Comparison of ENCODE assay signal across 8 mouse cellular contexts in the genomic region with DNA sequence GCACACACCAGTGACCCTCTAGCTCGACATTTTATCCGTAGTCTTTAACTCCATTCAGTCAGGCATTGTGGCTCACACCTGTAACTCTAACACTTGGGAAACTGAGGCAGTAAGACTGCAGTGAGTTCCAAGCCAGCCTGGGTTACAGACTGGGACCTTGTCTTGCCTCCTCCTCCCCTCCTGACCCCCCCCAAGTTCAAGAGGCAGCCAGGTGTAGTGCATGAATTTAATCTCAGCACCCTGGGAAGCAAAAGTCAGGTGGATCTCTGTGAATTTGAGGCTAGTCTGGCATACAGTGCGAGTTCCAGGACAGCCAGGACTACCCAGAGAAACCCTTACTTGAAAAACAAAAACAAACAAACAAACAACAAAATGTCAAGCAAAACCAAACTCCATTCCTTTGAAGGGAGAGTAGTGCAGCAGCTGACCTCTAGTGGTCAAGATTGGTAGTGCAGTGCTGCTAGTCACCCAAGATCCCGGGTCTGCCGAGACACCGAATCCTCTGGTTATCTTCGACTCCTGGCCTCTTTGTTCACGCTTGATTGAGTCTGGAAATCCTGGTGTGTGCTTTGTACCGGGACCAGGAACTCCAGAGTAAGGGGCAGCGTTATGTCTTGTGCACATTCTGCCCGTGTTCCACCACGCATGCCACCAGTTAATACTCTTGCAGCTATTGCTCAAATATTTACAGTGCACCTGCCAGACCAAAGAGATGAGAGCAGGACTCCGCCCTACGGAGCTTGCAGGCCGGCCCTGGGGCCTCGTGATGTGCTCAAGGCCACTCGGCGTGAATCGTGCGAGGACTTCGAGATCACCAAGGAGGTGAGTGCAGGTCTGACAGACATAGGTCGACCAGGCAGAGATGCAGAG. TPM values are rescaled to one million over a fixed set of nuclear protein-coding genes. Genes with fewer than 3 reads are reported as not detected.
DNase-seq lines count a peak whose midpoint lies in the region; ATAC-seq and TF ChIP-seq lines count a peak whose summit lies in the region.

No protein-coding gene starts in this region.

- H3K9ac ChIP-seq in liver, adult 2 months (ENCODE audit: low read depth, low read length): no peak overlapping the region

- H3K79me2 ChIP-seq in liver, adult 2 months (ENCODE audit: control insufficient read depth, insufficient read depth, low read length): no peaks in the 10 kb centered on the region

- peak; percentile 51; the same call in 1 of the 2 replicates for ATAC-seq in monocyte, adult 5-6 weeks (replicated peaks; ENCODE audit: insufficient number of reproducible peaks, low FRiP score, low TSS enrichment, poor library complexity, severe bottlenecking)

- H3K36me3 ChIP-seq in kidney, adult 2 months (ENCODE audit: control insufficient read depth, insufficient read depth, low read length): no peaks in the 10 kb centered on the region
- H3K36me3 ChIP-seq in liver, adult 2 months (ENCODE audit: control insufficient read depth, insufficient read depth, low read length): no peaks in the 10 kb centered on the region

- no peak overlapping the region for H3K4me3 ChIP-seq in kidney, adult 2 months (ENCODE audit: insufficient read depth, low read depth, low read length)
- H3K4me3 ChIP-seq in liver, adult 2 months (ENCODE audit: insufficient read depth, low read depth, low read length): no peak overlapping the region

- peak; percentile 84 for TF ChIP-seq CTCF in kidney, adult 2 months (conservative IDR thresholded peaks at IDR 0.05; ENCODE audit: insufficient read depth, insufficient read length, low read depth, low read length)
- peak; percentile 88 for TF ChIP-seq CTCF in liver, adult 2 months (IDR thresholded peaks at IDR 0.05; ENCODE audit: low read depth, low read length)

- H3K27ac ChIP-seq in kidney, adult 2 months (ENCODE audit: insufficient read depth, low read depth, low read length): peak overlapping the region; percentile 62
- H3K27ac ChIP-seq in liver, adult 2 months (replicated peaks; ENCODE audit: insufficient read depth, low read depth, low read length): no peak overlapping the region

- H3K4me1 ChIP-seq in kidney, adult 2 months (ENCODE audit: control insufficient read depth, insufficient read depth, low read length): peaks cover 29% of the 10 kb centered on the region
- peaks cover 7% of the 10 kb centered on the region for H3K4me1 ChIP-seq in liver, adult 2 months (ENCODE audit: control insufficient read depth, insufficient read depth, low read length)

- no peaks in the 10 kb centered on the region for H3K27me3 ChIP-seq in kidney, adult 2 months (replicated peaks; ENCODE audit: control insufficient read depth, insufficient read depth, low read length)
- H3K27me3 ChIP-seq in liver, adult 2 months (ENCODE audit: control insufficient read depth, insufficient read depth, low read length): no peaks in the 10 kb centered on the region

- DNase-seq in 416B (ENCODE audit: low read depth): peak; percentile 62
- peak; percentile 87 for DNase-seq in adrenal gland, postnatal 10 days
- DNase-seq in embryo, embryonic 9.5 days (ENCODE audit: extremely low spot score): peak; percentile 61
- peak; percentile 63 to 90 for DNase-seq in heart, adult 18-20 months
- DNase-seq in kidney, adult 2 months: peak; percentile 90
- peak; percentile 85 for DNase-seq in liver, adult 2 months (ENCODE audit: extremely low read depth, low read depth, low spot score)
- DNase-seq in spleen, postnatal 36 days (ENCODE audit: low spot score in 2 of 2): peak; percentile 35 to 41

- no peak for TF ChIP-seq POLR2A in kidney, adult 2 months (IDR thresholded peaks at IDR 0.05; ENCODE audit: low read depth, low read length)
- no peak for TF ChIP-seq POLR2A in liver, adult 2 months (IDR thresholded peaks at IDR 0.05; ENCODE audit: extremely low read depth, insufficient read depth, low read length)

- WGBS in kidney, adult 2 months: 12% methylated on average over 22 of the region's 22 CpGs
- WGBS in liver, adult 2 months: 14% methylated on average over 22 of the region's 22 CpGs

RNA-seq across cellular contexts. Expression of a gene that starts 13.8 kb away (rescaled TPM):
- total RNA-seq in adrenal gland, postnatal 10 days (2021): 10 to 100 TPM; 13.7 to 17.4 TPM
- total RNA-seq in heart, adult 18-20 months (2021): under 1 TPM; 0.30 to 0.72 TPM
- 32.3 and 33.3 TPM in 2 replicates for polyA plus RNA-seq in kidney, adult 2 months (2012; rRNA removed)
- under 0.01 and 0.07 TPM in 2 replicates for total RNA-seq in liver, adult 2 months (2014; rRNA removed)
- polyA plus RNA-seq in liver, adult 2 months (2012; rRNA removed): not detected in 2 replicates
- total RNA-seq in monocyte, adult 5-6 weeks (2017): not detected in 3 replicates

RNA-seq across cellular contexts. Expression of a gene that starts 26.8 kb away (rescaled TPM):
- 1 to 10 TPM; 1.1 to 3.1 TPM for total RNA-seq in adrenal gland, postnatal 10 days (2021)
- 10 to 100 TPM; 19.7 to 19.8 TPM for total RNA-seq in heart, adult 18-20 months (2021)
- 1.1 and 1.3 TPM in 2 replicates for polyA plus RNA-seq in kidney, adult 2 months (2012; rRNA removed)
- 0.47 and 1.6 TPM in 2 replicates for total RNA-seq in liver, adult 2 months (2014; rRNA removed)
- 5.6 and 6.6 TPM in 2 replicates for polyA plus RNA-seq in liver, adult 2 months (2012; rRNA removed)
- total RNA-seq in monocyte, adult 5-6 weeks (2017): 0.29 TPM in 1 of 3 replicates, not detected in the others

RNA-seq across cellular contexts. Expression of a gene that starts 39.3 kb away (rescaled TPM):
- 10 to 100 TPM; 20.8 to 22.1 TPM for total RNA-seq in adrenal gland, postnatal 10 days (2021)
- total RNA-seq in heart, adult 18-20 months (2021): 1 to 10 TPM; 6.1 to 7.9 TPM
- 96.9 and 102 TPM in 2 replicates for polyA plus RNA-seq in kidney, adult 2 months (2012; rRNA removed)
- 74.7 and 78.2 TPM in 2 replicates for total RNA-seq in liver, adult 2 months (2014; rRNA removed)
- 79.3 and 116 TPM in 2 replicates for polyA plus RNA-seq in liver, adult 2 months (2012; rRNA removed)
- 0.64 to 3.8 TPM (median 1.5 TPM) in 3 replicates for total RNA-seq in monocyte, adult 5-6 weeks (2017)

RNA-seq across cellular contexts. Expression of a gene that starts 41.9 kb away (rescaled TPM):
- total RNA-seq in adrenal gland, postnatal 10 days (2021): 1 to 10 TPM; 3.2 to 8.2 TPM
- total RNA-seq in heart, adult 18-20 months (2021): 100 to 1,000 TPM; 195 to 199 TPM
- polyA plus RNA-seq in kidney, adult 2 months (2012; rRNA removed): 4.2 and 7.4 TPM in 2 replicates
- total RNA-seq in liver, adult 2 months (2014; rRNA removed): 0.09 TPM in 1 of 2 replicates, not detected in the other
- not detected in 2 replicates for polyA plus RNA-seq in liver, adult 2 months (2012; rRNA removed)
- not detected in 3 replicates for total RNA-seq in monocyte, adult 5-6 weeks (2017)

Comparison
In these comparisons a context has a peak if more than half of its experiments do, and no peak if none do; other contexts are left out.
1. DNase-seq: peak in every context shown above with its lines; median percentile 90 in kidney, adult 2 months; 87 in adrenal gland, postnatal 10 days; 85 in liver, adult 2 months; 76 in heart, adult 18-20 months; 62 in 416B; 61 in embryo, embryonic 9.5 days; 38 in spleen, postnatal 36 days.
2. RNA of a gene that starts 13.8 kb away (total RNA-seq): 13.7 to 17.4 TPM in adrenal gland, postnatal 10 days; 0.30 to 0.72 TPM in heart, adult 18-20 months, under 0.01 to 0.07 TPM in liver, adult 2 months and not detected in monocyte, adult 5-6 weeks; every median in the first group is over 4 times any median in the second.